Mouse (Mus musculus): ENCODE data around the gene Bysl. TPM values are rescaled to one million over a fixed set of nuclear protein-coding genes. Genes with fewer than 3 reads are reported as not detected.

The Bysl gene
- 6.1 and 6.2 TPM in 2 replicates for polyA plus RNA-seq (2012; rRNA removed)

GRCm38 (mm10) chr17:47610849-47611660 is at the start of gene Bysl, which contains the start of the genes Med20 and Gm20517:
Gene Bysl (minus strand): TSS chr17:47611492.
Gene Med20 (plus strand): TSS chr17:47611582.
Gene Gm20517 (plus strand): TSS chr17:47611589.

GRCm38 (mm10) chr17:47630678-47631065 is 19.4 kb upstream of the Bysl start, which contains the start of gene Usp49:
Gene Usp49 (plus strand): TSS chr17:47630690.

Other genes with a start within 250 kb of the Bysl start
- gene Mrps10, start 242.6 kb downstream of the Bysl start, polyA plus RNA-seq (2012; rRNA removed): 18.9 and 19.2 TPM in 2 replicates
- gene Guca1b, start 226.1 kb downstream of the Bysl start, polyA plus RNA-seq (2012; rRNA removed): 0.38 and 0.48 TPM in 2 replicates
- 1.3 and 1.7 TPM in 2 replicates for gene Guca1a, start 210.9 kb downstream of the Bysl start, polyA plus RNA-seq (2012; rRNA removed)
- 2.0 and 2.2 TPM in 2 replicates for gene AI661453, start 174.9 kb downstream of the Bysl start, polyA plus RNA-seq (2012; rRNA removed)
- gene 1700001C19Rik, start 174.1 kb downstream of the Bysl start, polyA plus RNA-seq (2012; rRNA removed): 3.6 and 3.7 TPM in 2 replicates
- gene Taf8, start 109.2 kb downstream of the Bysl start, polyA plus RNA-seq (2012; rRNA removed): 13.0 and 14.1 TPM in 2 replicates
- 130 and 132 TPM in 2 replicates for gene Ccnd3, start 106.4 kb downstream of the Bysl start, polyA plus RNA-seq (2012; rRNA removed)
- gene Med20, start 90 bp upstream of the Bysl start, polyA plus RNA-seq (2012; rRNA removed): 19.4 and 20.9 TPM in 2 replicates
- 0.40 and 0.60 TPM in 2 replicates for gene Gm20517, start 97 bp upstream of the Bysl start, polyA plus RNA-seq (2012; rRNA removed)
- gene Usp49, start 19.2 kb upstream of the Bysl start, polyA plus RNA-seq (2012; rRNA removed): 3.5 and 3.8 TPM in 2 replicates
- gene Tomm6, start 76.9 kb upstream of the Bysl start, polyA plus RNA-seq (2012; rRNA removed): 51.4 and 52.0 TPM in 2 replicates
- 2.8 and 2.9 TPM in 2 replicates for gene Frs3, start 77.5 kb upstream of the Bysl start, polyA plus RNA-seq (2012; rRNA removed)
- gene Gm21981, start 83.0 kb upstream of the Bysl start, polyA plus RNA-seq (2012; rRNA removed): 0.29 and 0.32 TPM in 2 replicates
- 0.06 and 0.16 TPM in 2 replicates for gene Prickle4, start 83.2 kb upstream of the Bysl start, polyA plus RNA-seq (2012; rRNA removed)
- gene Pgc, start 115.3 kb upstream of the Bysl start, polyA plus RNA-seq (2012; rRNA removed): 0.02 TPM in 2 replicates
- 3.9 and 4.7 TPM in 2 replicates for gene Tfeb, start 125.5 kb upstream of the Bysl start, polyA plus RNA-seq (2012; rRNA removed)
- 10.9 and 14.0 TPM in 2 replicates for gene Mdfi, start 223.2 kb upstream of the Bysl start, polyA plus RNA-seq (2012; rRNA removed)

Data from liver, embryonic 18 days (tissue).